Mouse (Mus musculus) liver, adult 2 months (tissue): ENCODE measurements around the gene Mmaa. TPM values are rescaled to one million over a fixed set of nuclear protein-coding genes. Genes with fewer than 3 reads are reported as not detected.

Experiments used
- DNase-seq: peaks from one replicate; pipeline ENCODE4 v3.0.0-alpha.2; 2011; ENCODE audit warnings: low read depth, low spot score; ENCODE audit errors: extremely low read depth
- H3K27ac ChIP-seq: fragments of 200-500 bp; replicated peaks from 2 replicates; pipeline ENCODE4 v1.5.1; 2012; ENCODE audit warnings: low read depth, mild to moderate bottlenecking, control low read depth, inconsistent platforms, low read length; ENCODE audit not compliant: insufficient read depth
- H3K27me3 ChIP-seq: fragments of 200-500 bp; 2 replicates; pipeline ENCODE4 v1.6.1; 2012; ENCODE audit warnings: mild to moderate bottlenecking, moderate library complexity, low read length, inconsistent platforms; ENCODE audit not compliant: control insufficient read depth, insufficient read depth
- H3K36me3 ChIP-seq: fragments of 200-500 bp; 2 replicates; pipeline ENCODE4 v1.6.1; 2012; ENCODE audit warnings: low read length, inconsistent platforms; ENCODE audit not compliant: control insufficient read depth, insufficient read depth
- H3K4me1 ChIP-seq: fragments of 200-500 bp; 2 replicates; pipeline ENCODE4 v1.6.1; 2011; ENCODE audit warnings: low read length; ENCODE audit not compliant: control insufficient read depth, insufficient read depth
- H3K4me3 ChIP-seq: fragments of 200-500 bp; 2 replicates; pipeline ENCODE4 v1.5.1; 2011; ENCODE audit warnings: low read depth, mild to moderate bottlenecking, control low read depth, low read length, moderate library complexity; ENCODE audit not compliant: insufficient read depth
- H3K79me2 ChIP-seq: fragments of 200-500 bp; 2 replicates; pipeline ENCODE4 v1.6.1; 2012; ENCODE audit warnings: inconsistent platforms, mild to moderate bottlenecking, low read length, moderate library complexity; ENCODE audit not compliant: control insufficient read depth, insufficient read depth
- H3K9ac ChIP-seq: fragments of 200-500 bp; 2 replicates; pipeline ENCODE4 v1.6.1; 2012; ENCODE audit warnings: low read depth, mild to moderate bottlenecking, control low read depth, inconsistent platforms, low read length
- CTCF ChIP-seq: fragments of 200-500 bp; IDR thresholded peaks from 2 replicates; pipeline ENCODE4 v1.5.1; 2011; ENCODE audit warnings: low read depth, low read length, control low read depth
- POLR2A ChIP-seq: fragments of 200-500 bp; IDR thresholded peaks from 2 replicates; pipeline ENCODE4 v1.6.1; 2011; ENCODE audit warnings: low read length, control low read depth; ENCODE audit not compliant: insufficient read depth; ENCODE audit errors: extremely low read depth
- WGBS: fragments of 180-500 bp; shearing (Covaris S2); methylation state at CpG from one replicate; pipeline ENCODE4 v1.1.7; 2018; 5-methylcytosine and 5-hydroxymethylcytosine counted together
- polyA plus RNA-seq: library from polyadenylated mRNA; depleted of rRNA; stranded (reverse); fragments of >200 nt; gene quantifications from 2 replicates; pipeline ENCODE4 v1.2.3, GENCODE M21; 2012
- total RNA-seq: library from RNA; depleted of rRNA; stranded (reverse); fragments of >200 nt; gene quantifications from 2 replicates; pipeline ENCODE4 v1.2.3, GENCODE M21; 2014

The Mmaa gene
- total and polyA plus RNA-seq, 2 experiments, result 7.4 to 9.0 TPM

GRCm38 (mm10) chr8:79274940-79275339, 19.8 kb downstream of the Mmaa start:
- no peaks in the 10 kb centered on the region for H3K4me1 ChIP-seq
- H3K9ac ChIP-seq, result no peak overlapping the region
- H3K4me3 ChIP-seq, result no peak overlapping the region
- H3K79me2 ChIP-seq, result no peaks in the 10 kb centered on the region
- no peak for TF ChIP-seq CTCF
- no peak for TF ChIP-seq POLR2A
- H3K36me3 ChIP-seq, result peaks cover 55% of the 10 kb centered on the region
- H3K27me3 ChIP-seq, result no peaks in the 10 kb centered on the region
- no peak for DNase-seq
- WGBS, result 93% methylated on average over 10 of the region's 10 CpGs
- no peak overlapping the region for H3K27ac ChIP-seq

- no peak overlapping the region for H3K9ac ChIP-seq
- no peak for DNase-seq
- no peaks in the 10 kb centered on the region for H3K4me1 ChIP-seq
- peaks cover 54% of the 10 kb centered on the region for H3K36me3 ChIP-seq
- H3K79me2 ChIP-seq, result no peaks in the 10 kb centered on the region
- TF ChIP-seq POLR2A, result no peak
- no peak overlapping the region for H3K4me3 ChIP-seq
- H3K27me3 ChIP-seq, result no peaks in the 10 kb centered on the region
- 93% methylated on average over 6 of the region's 6 CpGs for WGBS
- no peak overlapping the region for H3K27ac ChIP-seq
Measured at GRCm38 (mm10) chr8:79273776-79274175, 21.0 kb downstream of the Mmaa start.

- 87% methylated on average over 4 of the region's 4 CpGs for WGBS
- no peak for DNase-seq
- Histone ChIP-seq H3K36me3 (peaks cover 54% of the 10 kb centered on the region), H3K79me2 (no peaks in the 10 kb centered on the region), H3K27ac (no peak overlapping the region), H3K27me3 (no peaks in the 10 kb centered on the region), H3K4me1 (no peaks in the 10 kb centered on the region), H3K4me3 (no peak overlapping the region), H3K9ac (no peak overlapping the region)
- no peak for TF ChIP-seq POLR2A
- 0 out of 2 replicates have a peak, but pooled peaks have one; percentile 7 for TF ChIP-seq CTCF
Measured at GRCm38 (mm10) chr8:79272676-79273075, 22.1 kb downstream of the Mmaa start.

- WGBS, result 93% methylated on average over 7 of the region's 7 CpGs
- TF ChIP-seq POLR2A, result no peak
- no peak for TF ChIP-seq CTCF
- no peak overlapping the region for H3K27ac ChIP-seq
- no peaks in the 10 kb centered on the region for H3K4me1 ChIP-seq
- peaks cover 62% of the 10 kb centered on the region for H3K36me3 ChIP-seq
- no peaks in the 10 kb centered on the region for H3K79me2 ChIP-seq
- no peak overlapping the region for H3K9ac ChIP-seq
- no peak overlapping the region for H3K4me3 ChIP-seq
- peak; percentile 17 for DNase-seq
- H3K27me3 ChIP-seq, result no peaks in the 10 kb centered on the region
Measured at GRCm38 (mm10) chr8:79268921-79269320, 25.8 kb downstream of the Mmaa start.

- TF ChIP-seq CTCF, result no peak
- no peak for TF ChIP-seq POLR2A
- Histone ChIP-seq H3K36me3 (peaks cover 9% of the 10 kb centered on the region; the same call in 1 of the 2 replicates), H3K4me3 (no peak overlapping the region), H3K27me3 (no peaks in the 10 kb centered on the region), H3K79me2 (no peaks in the 10 kb centered on the region), H3K9ac (no peak overlapping the region), H3K4me1 (no peaks in the 10 kb centered on the region), H3K27ac (no peak overlapping the region)
- DNase-seq, result no peak
- 83% methylated on average over 5 of the region's 5 CpGs for WGBS
Measured at GRCm38 (mm10) chr8:79261920-79262319, 32.8 kb downstream of the Mmaa start.

- Histone ChIP-seq H3K27me3 (no peaks in the 10 kb centered on the region), H3K79me2 (no peaks in the 10 kb centered on the region), H3K4me1 (no peaks in the 10 kb centered on the region), H3K4me3 (no peak overlapping the region), H3K9ac (no peak overlapping the region), H3K36me3 (no peaks in the 10 kb centered on the region), H3K27ac (no peak overlapping the region)
- 79% methylated on average over 8 of the region's 8 CpGs for WGBS
- TF ChIP-seq CTCF, result no peak
- no peak for TF ChIP-seq POLR2A
- DNase-seq, result no peak
Measured at GRCm38 (mm10) chr8:79256076-79256705, 38.5 kb downstream of the Mmaa start.
